Mouse (Mus musculus) cerebral cortex, adult 2 months (tissue): ENCODE measurements around the gene Slc43a2.

ENCODE experiments used
- WGBS: fragments of 180-500 bp; shearing (Covaris S2); methylation state at CpG from one replicate; pipeline ENCODE4 v1.1.7; 2018; 5-methylcytosine and 5-hydroxymethylcytosine counted together

The Slc43a2 gene

DNA sequence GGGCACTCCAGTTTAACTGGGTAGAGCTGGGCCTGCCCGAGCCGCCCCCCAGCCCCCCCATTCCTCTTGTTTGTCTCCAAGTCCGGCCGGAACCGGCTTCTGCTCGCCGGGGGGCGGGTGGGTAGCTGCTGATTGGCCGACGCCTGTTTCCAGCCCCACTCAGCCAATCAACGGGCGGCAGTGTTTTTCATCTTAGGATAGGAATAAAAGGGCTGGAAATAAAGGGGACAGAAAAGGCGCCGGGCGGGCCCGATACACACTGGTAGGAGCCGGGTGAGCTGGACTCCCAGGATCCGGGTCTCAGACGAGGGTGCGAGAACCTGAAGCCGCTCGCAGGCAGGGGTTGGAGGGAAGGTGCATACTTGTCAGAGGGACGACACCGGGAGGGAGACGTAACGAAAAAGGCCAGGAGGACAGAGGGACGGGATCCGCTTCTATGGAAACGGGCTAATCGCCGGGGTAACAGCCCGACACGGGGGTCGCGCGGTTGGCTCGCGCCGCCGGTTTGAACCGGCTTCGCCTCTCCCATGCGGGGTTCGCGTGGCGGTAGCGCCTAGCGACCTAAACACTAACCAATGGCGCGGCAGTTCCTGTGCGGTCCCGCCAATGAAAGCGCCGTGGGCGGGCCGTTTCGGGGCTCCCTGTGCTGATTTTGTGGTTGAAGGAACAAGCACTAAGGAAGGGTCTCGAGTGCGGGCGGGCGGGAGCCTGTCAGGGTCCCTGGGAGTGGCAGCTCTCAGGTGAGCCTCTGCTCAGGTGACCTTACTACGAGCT lies at the start of gene Slc43a2:
TSS of gene Slc43a2 (plus strand) at position 226 of the 774 bp plus-strand sequence.
- WGBS: under 1% methylated on average over 62 of the region's 62 CpGs

DNA sequence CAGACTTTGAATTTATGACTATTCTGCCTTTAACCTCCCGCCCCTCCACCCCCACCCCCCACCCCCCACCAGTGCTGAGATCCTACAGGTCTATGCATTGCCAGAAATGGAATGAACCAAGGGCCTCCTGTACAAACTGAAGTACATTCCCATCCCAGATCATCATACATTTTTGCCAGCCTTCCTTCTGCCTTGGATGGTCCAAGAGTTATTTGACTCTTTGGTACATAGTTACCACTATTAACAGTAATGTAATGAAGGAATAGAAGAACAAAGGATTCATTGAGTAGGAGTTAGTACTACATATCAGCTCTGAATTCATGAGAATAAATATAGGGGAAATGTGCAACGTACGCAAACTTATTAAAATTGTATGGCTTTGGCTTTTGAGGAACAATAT lies 45.3 kb upstream of the Slc43a2 start:
- WGBS: 26% methylated on average over 3 of the region's 3 CpGs

DNA sequence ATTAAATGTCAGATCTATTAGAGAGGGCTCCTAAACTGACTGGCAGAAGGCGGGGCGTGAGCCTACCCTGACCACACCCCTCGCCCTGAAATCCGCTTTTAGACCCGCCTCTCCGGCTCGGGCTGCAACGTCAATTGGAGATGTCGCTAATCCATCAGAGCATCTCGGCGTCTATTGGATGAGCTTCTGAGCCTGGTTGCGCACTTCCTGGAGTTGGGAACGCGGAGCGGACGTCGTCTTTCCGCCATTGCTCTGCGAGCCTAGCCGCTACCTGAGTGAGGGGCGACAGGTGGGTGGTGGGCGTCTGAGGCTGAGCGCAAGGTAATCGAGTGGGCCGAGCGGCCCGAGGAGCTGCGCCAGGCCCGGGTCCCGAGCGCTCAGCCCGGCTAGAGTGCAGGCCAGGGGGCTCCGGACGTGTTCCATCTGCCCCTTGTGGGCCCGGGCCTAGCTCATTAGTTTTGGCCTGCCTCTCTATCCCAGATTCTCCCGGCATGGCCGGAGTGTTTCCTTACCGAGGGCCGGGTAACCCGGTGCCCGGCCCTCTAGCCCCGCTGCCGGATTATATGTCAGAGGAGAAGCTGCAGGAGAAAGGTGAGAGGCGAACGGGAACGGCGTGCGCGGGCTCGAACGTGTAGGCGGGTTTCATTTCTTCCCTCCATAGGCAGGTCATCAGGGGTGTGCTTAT lies 44.8 kb upstream of the Slc43a2 start, which contains the start of gene Prpf8:
TSS of gene Prpf8 (plus strand) at position 216 of the 685 bp plus-strand sequence.
- under 1% methylated on average over 52 of the region's 52 CpGs for WGBS

- 30% methylated on average over 6 of the region's 6 CpGs for WGBS
Observed at GRCm38 (mm10) chr11:75487496-75487895, 44.0 kb upstream of the Slc43a2 start.

DNA sequence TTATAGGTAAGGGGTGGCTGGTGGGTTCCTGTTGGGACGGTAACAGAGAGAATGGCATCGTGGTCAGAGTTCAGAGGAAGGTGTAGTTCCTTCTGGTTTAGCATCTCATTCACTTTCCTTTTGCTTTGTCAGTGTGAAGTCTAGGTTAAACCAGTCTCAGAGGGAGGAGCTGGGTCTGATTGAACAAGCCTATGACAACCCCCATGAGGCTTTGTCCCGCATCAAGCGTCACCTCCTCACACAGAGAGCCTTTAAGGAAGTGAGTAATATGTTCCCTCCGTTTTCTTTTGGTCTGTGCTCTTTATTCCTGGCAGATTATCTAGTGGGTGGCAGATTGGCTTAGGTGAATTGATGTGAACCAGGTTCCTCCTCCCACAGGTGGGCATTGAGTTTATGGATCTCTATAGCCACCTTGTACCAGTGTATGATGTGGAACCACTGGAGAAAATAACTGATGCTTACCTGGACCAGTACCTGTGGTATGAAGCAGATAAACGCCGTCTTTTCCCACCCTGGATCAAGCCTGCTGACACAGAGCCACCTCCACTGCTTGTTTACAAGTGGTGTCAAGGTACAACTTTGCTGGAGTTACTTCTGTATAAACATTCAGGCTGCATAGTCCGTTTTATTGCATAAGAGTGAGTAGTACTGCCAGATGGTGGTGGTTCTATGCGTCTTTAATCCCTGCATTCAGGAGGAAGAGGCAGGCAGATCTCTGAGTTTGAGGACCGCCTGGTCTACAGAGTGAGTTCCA lies 37.0 kb upstream of the Slc43a2 start:
- 92% methylated on average over 10 of the region's 10 CpGs for WGBS

- WGBS: 63% methylated on average over 1 of the region's 1 CpGs
Observed at GRCm38 (mm10) chr11:75498126-75498525, 33.4 kb upstream of the Slc43a2 start.

DNA sequence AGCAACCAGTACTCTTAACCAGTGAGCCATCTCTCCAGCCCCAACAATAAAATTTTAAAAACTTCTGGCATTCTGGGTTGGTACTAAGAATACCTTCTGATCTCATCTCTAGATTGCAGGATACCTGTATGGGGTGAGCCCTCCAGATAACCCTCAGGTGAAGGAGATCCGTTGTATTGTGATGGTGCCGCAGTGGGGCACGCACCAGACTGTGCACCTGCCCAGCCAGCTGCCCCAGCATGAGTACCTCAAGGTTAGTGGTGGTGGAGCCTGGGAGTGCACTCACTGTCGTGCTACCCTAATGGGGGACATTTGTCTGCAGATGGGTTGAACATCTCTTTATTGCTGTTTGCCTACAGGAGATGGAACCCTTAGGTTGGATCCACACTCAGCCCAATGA lies 23.3 kb upstream of the Slc43a2 start:
- 94% methylated on average over 4 of the region's 4 CpGs for WGBS

GRCm38 (mm10) chr11:75508904-75509303 lies 22.6 kb upstream of the Slc43a2 start:
- 80% methylated on average over 8 of the region's 8 CpGs for WGBS

DNA sequence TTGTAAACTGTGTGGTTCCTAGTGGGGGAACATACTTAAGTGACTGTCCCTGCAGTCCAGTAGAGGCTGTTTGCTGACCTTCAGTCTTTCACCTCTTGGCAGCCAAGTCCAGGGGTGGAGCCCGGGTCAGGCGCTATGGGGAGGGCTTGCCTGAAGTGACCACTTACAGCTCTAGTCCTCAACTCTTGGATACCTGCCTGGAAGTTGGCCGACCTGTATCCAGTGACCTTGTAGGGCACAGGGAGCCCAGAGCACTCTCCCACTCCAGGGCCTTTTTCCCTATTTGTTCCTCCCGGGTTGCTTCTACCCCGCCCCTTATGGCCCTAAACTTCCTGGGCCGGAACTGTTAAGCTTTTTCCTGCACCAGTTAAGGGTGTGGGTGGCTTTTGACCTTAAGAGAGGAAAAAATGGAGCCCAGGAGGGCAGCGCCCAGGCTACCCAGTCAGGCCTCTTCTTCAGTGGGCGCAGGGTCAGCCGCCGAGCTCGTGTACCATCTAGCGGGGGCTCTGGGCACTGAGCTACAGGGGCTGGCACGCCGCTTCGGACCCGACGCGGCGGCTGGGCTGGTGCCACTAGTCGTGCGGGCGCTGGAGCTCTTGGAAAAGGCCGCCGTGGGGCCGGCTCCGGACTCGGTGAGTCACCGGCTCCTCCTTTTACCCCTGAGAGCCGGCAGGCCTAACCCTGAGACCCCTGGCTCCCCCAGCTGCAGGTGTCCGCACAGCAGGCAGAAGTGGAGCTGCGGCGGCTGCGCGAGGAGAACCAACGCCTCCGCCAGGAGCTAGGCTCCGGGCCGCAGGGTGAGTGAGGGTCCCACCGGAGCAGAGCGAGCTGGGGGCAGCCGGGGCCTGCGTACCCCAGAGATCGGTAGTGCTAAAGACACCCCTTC lies 21.5 kb upstream of the Slc43a2 start, which contains the start of gene Rilp:
TSS of gene Rilp (plus strand) at position 354 of the 886 bp plus-strand sequence.
- 2% methylated on average over 43 of the region's 43 CpGs for WGBS

DNA sequence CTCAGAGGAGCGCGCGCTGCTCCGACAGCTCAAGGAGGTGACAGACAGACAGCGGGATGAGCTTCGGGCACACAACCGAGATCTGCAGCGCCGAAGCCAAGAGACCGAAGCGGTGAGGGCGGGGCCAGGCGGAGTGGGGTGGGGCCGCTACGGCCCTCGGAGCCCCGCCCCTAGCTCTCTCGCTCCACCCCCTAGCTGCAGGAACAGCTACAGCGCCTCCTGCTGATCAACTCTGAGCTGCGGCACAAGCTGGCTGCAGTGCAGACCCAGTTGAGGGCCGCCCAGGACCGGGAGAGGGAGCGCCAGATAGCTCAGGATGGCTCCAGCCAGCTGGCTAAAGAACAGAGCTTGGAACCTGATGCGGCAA lies 20.9 kb upstream of the Slc43a2 start:
- WGBS: 2% methylated on average over 24 of the region's 24 CpGs

GRCm38 (mm10) chr11:75511213-75511612 lies 20.3 kb upstream of the Slc43a2 start:
- WGBS: 68% methylated on average over 6 of the region's 6 CpGs

DNA sequence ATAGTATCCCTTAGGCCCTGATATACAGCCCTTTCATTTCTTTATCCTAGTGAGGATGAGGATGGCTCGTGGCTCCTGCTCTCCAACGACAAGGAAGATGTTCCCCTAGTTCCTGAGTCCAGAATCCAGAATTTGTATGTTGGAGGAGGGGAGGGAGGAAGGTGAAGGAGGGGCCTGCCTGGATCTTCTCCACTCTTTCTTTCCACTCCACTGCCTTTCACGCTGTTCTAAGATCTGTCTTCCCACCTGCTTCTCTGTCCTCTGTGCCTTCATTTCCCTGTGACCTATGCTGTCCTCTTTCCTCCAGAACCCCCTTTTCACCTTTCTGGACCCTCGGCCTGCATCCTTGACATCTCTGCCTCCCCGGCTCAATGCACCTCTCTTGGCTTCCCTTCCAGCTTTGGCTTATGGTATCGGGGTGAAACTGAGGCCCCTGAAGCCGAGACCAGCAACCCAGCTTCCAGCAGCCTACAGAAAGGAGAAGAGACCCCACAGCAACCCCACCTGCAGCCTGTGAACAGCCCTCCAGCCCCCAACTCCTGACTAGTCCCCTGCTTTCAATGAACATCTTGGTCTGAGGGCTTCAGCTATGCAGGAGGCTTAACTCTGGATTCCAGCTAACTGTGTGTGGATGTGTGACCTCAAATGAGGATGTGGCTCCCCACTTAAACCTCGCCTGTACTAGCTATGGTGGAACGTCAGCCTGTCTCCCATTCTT lies 19.0 kb upstream of the Slc43a2 start:
- WGBS: 86% methylated on average over 9 of the region's 9 CpGs

DNA sequence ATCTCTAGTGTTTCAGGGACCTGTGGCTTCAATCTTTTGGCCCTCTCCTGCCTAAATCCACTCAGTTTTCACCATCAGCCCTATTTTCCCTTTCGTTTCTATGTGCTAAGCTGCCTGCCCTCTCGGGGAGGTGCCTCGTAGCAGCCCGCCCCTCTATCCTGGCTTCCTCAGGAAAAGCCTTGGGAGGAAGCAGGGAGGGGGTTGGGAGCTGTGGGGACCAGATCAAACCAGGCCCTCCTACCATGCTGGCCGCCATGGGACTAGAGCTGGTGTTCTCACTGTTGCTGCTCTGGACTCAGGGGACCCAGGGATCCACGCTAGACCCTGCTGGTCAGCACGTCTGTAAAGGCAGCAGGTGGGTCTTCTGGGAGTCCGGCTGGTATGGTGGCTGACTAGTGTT lies 18.2 kb upstream of the Slc43a2 start, which contains the start of gene Scarf1:
TSS of gene Scarf1 (plus strand) at position 205 of the 400 bp plus-strand sequence.
- 72% methylated on average over 8 of the region's 8 CpGs for WGBS

DNA sequence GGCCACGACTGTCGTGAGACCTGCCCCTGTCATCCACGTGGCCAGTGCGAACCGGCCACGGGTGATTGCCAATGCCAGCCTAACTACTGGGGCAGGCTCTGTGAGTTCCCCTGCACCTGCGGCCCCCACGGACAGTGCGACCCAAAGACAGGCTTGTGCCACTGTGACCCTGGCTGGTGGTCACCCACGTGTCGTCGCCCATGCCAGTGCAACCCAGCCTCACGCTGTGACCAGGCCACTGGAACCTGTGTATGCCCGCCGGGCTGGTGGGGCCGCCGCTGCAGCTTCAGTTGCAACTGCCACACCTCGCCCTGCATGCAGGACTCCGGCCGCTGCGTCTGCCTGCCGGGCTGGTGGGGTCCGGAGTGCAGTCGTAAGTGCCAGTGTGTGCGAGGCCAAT lies 16.3 kb upstream of the Slc43a2 start:
- 96% methylated on average over 25 of the region's 25 CpGs for WGBS

DNA sequence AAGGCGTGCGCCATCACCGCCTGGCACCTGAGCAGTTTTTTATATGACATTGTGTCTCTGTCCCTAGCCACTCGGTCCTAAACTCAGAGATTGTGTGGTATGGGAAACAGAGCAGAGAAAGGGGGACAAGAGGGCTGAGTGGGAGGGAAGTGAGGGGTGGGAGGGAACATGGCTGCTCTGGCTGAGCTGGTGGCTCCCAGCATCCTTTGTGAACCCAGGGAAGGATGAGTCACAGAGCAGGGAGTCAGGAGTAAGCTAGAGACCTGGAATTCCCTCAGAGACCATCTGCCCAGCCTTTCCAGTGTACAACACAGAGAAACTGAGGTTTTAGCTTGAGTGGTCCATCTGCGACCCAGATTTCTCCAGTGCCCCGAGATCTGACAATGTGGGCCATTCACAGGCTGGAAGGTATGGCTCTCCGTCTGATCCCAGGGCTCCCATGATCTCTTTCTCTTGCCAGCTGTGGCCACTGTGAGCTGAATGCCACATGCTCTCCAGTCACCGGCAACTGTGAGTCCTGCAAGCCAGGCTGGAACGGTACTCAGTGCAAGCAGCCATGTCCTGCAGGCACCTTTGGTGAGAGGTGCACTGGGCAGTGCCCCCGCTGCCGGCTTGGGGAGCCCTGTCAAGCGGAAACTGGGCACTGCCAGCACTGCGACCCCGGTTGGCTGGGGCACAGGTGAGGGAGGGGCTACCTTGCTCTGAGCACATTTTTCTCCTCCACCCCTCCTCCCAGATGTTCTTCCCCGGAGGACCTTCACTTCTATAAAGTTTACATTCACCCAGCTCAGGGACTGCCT lies 11.5 kb upstream of the Slc43a2 start:
- 67% methylated on average over 15 of the region's 15 CpGs for WGBS

GRCm38 (mm10) chr11:75521609-75522008 lies 9.9 kb upstream of the Slc43a2 start:
- WGBS: 89% methylated on average over 4 of the region's 4 CpGs

GRCm38 (mm10) chr11:75522793-75523192 lies 8.7 kb upstream of the Slc43a2 start:
- WGBS: 89% methylated on average over 2 of the region's 2 CpGs

GRCm38 (mm10) chr11:75525531-75526125 lies 5.9 kb upstream of the Slc43a2 start:
- 90% methylated on average over 15 of the region's 15 CpGs for WGBS

- 90% methylated on average over 6 of the region's 6 CpGs for WGBS
Observed at GRCm38 (mm10) chr11:75526943-75527342, 4.6 kb upstream of the Slc43a2 start.
